Mouse (Mus musculus): ENCODE data around the gene Tarbp2.
A peak's percentile ranks its signal among the peaks of the same experiment; 100 is the strongest.

Gene Tarbp2

DNA sequence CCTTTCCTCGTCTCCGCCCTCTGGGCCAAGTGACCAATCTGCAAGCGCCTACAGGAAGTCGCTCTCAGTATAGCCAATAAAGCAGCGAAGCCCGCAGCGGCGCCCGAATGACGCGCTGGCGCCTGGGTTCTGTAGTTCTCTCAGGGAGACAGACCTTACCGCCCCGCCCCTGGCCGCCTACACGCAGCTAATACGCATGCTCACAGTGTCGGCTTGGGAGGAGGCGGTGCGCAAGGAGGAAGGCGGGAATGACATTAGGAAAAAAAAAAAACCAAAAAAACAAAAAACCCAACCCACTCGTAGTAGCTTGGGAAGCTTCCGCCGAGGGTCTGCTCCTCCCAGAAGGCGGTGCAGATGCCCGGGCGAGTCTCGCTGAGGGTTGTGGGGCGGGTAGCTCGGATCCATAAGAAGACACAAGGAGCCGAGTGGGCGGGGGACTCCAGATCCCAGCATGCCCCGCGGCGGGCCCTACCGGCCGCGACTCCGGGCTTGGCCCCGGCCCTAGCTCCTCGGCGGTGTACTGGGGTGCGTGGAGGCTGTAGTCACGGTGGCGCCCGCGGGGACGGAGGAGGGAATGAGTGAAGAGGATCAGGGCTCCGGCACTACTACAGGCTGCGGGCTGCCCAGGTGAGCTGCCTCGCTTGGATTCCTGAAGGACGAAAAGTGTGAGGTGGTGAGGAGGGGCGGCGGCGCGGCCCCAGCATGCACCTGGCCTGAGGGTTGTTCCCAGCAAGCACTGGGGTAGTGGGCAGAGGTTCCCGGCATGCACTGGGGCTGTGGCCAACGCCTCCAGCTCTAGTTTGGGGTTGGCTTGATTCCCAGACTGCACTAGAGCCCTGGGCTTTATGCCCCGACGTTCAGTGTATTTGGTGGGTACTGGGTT, at the start of gene Tarbp2:
Gene Tarbp2 (plus strand): TSS at position 217 of the 883 bp plus-strand sequence.
- DNase-seq (ENCODE audit: extremely low spot score, low read depth, low spot score): peak; percentile 97

DNA sequence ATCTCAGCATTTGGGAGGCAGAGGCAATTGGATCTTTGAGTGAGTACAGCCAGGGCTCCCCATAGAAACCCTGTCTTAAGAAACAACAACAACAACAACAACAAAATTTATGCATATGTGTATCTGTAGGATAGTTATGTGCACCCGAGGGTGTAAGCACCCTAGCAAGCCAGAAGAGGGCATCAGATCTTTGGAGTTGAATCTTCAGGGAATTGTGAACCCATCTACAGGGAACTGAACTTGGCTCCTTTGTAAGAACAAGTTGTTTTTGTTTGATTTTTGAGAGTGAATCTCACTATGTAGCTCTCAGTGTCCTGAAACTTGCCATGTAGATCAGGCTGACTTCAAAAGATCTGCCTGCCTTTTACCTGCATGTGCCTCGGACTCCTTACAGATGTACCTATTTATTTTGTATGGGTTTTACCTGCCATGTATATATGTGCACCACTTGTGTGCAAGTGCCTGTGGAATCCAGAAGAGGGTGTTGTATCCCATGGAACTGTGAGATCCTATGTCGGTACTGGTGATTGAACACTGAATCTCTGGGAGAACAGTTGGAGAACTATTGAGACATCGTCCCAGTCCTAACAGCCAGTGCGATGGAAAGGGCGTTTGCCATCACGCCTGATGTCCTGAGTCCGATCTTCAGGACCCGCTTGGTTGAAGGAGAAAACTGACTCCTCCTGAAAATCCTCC, 49.2 kb upstream of the Tarbp2 start:
- DNase-seq (ENCODE audit: extremely low spot score, low read depth, low spot score): no peak

DNA sequence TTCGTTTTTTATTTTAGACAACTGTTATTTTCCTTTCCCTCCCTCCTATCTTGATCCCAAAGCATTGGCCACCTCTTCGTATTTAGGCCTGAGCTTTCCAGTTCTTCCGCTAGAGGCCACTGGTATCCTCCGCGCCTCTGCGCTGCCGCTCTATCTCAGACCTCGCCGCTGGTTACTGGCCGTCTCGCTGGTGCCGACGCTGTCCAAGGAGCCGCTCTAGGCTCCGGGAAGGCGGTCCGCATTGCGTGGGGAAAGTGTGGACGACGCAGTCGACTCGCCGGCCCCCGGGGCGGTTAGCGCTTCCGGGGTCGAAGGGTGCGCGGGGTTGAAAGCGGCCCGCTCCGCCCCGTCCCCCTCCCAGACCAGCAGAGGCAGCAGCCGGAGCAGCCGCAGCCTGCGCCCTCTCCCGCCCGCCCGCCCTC, 47.8 kb upstream of the Tarbp2 start, which contains the start of gene Pcbp2:
Gene Pcbp2 (plus strand): TSS at position 357 of the 422 bp plus-strand sequence.
- peak; percentile 87 for DNase-seq (ENCODE audit: extremely low spot score, low read depth, low spot score)

DNA sequence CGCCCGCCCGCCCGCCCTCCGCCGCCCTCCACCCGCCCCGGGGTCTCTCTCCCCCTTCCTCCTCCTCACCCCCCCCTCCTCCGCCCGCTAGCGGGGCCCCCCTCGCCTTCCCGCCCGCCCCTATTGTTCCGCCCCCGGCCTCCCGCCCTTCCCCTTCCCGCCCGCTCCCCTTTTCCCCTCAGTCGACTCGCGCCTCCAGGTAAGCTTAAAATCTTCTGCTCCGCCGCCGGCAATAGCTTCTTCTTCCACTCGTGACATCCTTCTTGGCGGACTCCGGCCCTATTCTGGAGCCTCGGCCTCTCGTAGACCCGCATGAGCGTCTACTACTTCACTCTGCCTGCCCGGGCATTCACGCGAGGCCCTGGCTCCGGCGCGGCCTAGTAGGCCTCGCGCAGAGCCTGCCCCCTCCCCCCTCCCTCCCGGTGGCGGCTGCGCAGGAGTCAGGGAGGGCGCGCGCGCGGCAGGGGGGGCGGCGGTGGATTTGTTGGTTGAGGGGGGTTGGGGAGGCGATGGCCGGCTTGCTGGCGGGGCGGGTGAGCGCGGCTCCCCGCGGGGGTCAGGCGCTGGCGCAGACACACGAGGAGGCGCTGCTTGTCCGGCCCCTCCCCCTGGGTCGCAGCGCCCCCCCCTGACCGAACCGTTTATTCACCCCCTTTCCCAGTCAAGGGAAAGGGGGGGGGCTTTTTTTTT, 47.2 kb upstream of the Tarbp2 start:
- no peak for DNase-seq (ENCODE audit: extremely low spot score, low read depth, low spot score)

DNA sequence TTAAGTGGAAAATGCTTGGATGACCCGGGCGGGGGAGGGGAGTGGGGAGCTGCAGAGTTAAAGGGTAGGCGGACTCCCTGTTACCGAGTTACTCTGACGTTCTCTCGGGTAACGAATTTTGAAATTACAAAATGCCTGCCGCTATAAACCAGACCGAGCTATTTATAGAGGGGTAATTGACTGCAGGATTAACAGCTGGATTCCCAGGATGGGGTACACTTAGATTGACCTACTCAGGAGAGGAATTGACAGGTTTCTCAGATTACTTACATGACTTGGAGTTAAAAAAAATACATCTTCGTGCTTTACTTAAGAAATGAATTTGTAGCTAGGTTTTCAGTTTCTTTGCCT, 46.7 kb upstream of the Tarbp2 start:
- DNase-seq (ENCODE audit: extremely low spot score, low read depth, low spot score): no peak

- DNase-seq (ENCODE audit: extremely low spot score, low read depth, low spot score): no peak
Observed at GRCm38 (mm10) chr15:102471727-102472126, 46.3 kb upstream of the Tarbp2 start.

DNA sequence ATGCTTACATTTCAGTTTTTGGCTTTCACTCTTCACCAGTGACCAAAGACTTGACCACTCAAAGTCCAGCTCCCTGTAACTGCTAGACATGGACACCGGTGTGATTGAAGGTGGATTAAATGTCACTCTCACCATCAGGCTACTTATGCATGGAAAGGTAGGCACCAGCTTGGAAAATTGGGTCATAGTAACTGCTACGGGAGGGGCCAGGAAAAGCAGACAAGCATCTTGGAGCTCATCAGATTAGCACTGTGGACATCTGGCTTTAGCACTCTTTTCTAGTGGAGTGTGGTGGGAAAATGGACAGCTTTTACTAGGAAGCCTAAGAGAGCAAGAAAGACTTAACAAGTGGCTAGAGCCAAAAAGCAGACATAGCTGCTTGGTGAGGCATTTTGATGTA, 44.7 kb upstream of the Tarbp2 start:
- no peak for DNase-seq (ENCODE audit: extremely low spot score, low read depth, low spot score)

DNA sequence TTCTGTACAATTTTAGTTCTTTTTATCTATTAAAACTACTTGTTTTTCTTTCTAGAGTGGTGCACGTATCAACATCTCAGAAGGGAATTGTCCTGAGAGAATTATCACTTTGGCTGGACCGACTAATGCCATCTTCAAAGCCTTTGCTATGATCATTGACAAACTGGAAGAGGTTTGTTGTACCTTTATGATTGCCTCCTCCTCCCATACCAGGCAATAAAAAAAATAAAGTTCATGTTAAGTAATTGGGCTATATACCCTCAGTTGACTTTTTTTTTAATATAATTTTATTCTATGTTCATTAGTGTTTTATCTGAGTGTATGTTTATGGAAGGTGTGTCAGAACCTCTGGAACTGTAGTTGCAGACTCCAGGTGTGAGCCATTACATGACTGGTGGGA, 43.5 kb upstream of the Tarbp2 start:
- DNase-seq (ENCODE audit: extremely low spot score, low read depth, low spot score): no peak

DNA sequence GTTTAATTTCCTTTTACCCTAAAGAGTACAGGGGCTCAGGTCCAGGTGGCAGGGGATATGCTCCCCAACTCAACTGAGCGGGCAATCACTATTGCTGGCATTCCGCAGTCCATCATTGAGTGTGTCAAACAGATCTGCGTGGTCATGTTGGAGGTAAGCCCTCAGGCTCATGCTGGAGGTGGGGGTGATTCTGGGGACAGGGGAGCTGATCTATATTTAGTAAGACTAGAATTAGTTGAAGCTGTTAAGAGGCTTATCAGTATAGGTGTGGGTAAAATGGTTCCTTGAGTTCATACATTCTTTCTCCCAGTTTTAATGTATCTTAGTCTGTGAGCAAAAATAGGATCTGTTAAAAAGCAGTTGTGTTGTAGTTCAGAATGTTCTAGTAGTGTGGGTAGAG, 34.9 kb upstream of the Tarbp2 start:
- no peak for DNase-seq (ENCODE audit: extremely low spot score, low read depth, low spot score)

DNA sequence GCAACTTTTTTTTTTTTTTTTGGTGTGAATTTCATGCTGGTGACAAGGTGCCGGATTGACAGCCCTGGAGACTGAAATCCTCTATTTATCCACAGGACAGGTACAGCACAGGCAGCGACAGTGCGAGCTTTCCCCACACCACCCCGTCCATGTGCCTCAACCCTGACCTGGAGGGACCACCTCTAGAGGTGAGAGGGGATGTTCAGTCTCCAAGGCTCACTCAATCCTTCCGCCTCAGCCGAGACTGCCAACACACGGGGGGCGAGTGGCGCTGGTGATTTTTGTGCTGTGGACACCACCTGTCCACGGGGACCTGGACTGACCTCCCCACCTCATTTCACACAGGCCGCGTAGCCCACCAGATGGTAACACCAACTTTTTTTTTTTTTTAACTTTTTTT, 32.1 kb upstream of the Tarbp2 start:
- no peak for DNase-seq (ENCODE audit: extremely low spot score, low read depth, low spot score)

GRCm38 (mm10) chr15:102487664-102488063, 30.3 kb upstream of the Tarbp2 start:
- DNase-seq (ENCODE audit: extremely low spot score, low read depth, low spot score): no peak

DNA sequence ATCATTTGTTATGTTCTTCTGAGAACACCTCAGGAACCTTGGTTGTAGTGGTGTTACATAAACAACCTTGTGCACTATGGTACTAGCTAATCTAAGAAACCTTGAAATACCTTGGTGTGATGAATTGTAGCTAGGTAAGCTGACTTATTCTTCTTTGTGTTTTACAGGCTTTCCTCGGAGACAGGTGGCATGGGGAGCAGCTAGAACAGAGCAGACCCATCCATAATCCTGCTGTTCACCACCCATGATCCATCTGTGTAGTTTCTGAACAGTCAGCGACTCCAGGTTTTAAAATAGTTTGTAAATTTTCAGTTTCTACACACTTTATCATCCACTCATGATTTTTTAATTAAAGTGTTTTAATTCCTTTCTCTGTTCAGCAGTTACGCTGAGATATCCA, 19.7 kb upstream of the Tarbp2 start:
- DNase-seq (ENCODE audit: extremely low spot score, low read depth, low spot score): no peak

GRCm38 (mm10) chr15:102499370-102499769, 18.6 kb upstream of the Tarbp2 start:
- no peak for DNase-seq (ENCODE audit: extremely low spot score, low read depth, low spot score)

DNA sequence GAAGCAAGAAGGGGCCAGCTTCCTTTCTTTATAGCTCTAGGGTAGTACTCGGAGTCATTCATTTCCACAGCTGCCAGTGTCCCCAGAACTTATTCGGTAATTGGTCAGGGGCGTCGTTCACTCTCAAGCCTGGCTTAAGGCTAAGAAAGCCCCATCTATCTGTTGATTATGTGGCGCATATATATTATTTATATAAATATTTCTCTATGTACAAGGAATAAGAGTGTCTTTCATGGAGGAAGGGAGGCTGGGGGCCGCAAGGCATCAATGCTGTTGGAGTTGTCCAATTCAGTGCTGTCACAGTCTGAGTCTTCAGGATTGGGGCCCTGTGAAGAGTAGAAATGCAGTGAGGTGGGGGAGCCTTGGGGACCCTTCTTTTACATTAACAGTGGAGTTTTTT, 18.1 kb upstream of the Tarbp2 start:
- DNase-seq (ENCODE audit: extremely low spot score, low read depth, low spot score): no peak

DNA sequence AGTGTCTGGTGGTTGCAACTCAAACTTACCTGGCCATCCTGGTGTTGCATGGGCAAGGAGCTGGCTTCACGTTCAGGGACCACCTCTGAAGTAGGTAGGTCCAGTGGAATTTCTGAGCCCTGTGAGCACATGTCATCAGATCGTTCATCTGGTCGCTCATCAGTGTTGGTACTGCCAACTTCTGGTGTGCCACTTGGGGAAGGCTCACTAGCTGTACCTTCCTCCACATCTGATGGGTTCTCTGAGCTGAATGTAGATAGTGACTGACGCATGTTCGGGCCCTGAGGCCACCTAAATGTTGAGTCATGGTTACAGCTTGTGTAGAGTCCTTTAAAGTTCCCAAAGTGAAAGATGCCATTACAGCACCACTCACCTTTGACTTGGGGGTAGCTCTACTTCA, 17.5 kb upstream of the Tarbp2 start:
- no peak for DNase-seq (ENCODE audit: extremely low spot score, low read depth, low spot score)

DNA sequence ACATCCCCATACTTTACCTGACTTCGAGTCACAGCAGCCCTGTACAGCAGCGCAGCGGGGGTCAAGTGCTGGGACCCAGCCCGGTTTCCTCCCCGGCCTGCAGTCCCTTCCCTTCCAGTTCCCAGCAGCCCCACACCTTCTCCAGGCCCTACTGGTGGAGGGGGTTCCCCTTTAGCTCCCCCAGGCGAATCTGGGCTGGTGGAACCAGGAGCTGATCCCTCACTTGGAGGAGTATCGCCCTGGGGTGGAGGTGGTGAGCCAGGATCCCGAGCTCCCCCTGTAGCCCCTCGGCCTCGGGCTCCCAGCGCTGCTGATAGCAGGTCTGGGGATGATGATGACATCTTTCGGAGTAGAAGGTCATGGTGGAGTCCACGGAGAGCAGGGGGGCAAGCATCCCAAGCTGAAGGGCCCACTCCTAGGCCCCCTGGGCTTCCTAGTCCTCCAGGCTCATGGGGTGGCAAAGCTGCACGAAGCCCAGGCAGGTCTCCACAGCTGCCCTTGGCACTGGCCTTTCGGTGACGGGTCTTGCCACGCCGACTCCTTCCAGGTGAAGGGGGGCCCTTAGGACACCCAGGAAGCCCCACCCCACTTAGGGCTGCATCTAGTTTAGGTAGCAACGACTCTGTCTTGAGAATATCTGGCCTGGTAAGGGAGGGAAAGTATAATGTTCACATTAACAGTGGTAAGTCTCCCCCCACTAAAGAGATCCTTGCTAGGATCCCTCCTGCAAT, 16.7 kb upstream of the Tarbp2 start:
- DNase-seq (ENCODE audit: extremely low spot score, low read depth, low spot score): no peak

GRCm38 (mm10) chr15:102502254-102502840, 15.6 kb upstream of the Tarbp2 start:
- DNase-seq (ENCODE audit: extremely low spot score, low read depth, low spot score): no peak

DNA sequence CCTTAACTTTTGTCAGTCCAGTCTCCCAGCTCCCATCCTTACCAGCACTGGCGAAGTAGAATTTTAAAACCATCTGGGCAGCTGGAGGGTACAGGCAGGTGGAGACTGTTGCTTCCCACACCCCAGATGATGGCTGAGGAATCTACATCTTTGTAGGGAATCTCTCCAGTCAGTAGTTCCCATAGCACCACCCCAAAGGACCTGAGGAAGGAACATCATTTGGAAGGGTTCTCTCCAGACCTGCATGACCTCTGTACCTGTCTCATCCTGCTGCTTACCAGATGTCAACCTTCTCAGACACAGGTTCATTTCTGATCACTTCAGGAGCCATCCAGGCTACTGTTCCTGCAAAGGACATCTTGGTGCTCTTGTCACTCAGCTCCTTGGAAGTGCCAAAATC, 14.5 kb upstream of the Tarbp2 start, which contains the start of gene Gm10337:
Gene Gm10337 (plus strand): TSS at position 276 of the 400 bp plus-strand sequence.
- no peak for DNase-seq (ENCODE audit: extremely low spot score, low read depth, low spot score)

DNA sequence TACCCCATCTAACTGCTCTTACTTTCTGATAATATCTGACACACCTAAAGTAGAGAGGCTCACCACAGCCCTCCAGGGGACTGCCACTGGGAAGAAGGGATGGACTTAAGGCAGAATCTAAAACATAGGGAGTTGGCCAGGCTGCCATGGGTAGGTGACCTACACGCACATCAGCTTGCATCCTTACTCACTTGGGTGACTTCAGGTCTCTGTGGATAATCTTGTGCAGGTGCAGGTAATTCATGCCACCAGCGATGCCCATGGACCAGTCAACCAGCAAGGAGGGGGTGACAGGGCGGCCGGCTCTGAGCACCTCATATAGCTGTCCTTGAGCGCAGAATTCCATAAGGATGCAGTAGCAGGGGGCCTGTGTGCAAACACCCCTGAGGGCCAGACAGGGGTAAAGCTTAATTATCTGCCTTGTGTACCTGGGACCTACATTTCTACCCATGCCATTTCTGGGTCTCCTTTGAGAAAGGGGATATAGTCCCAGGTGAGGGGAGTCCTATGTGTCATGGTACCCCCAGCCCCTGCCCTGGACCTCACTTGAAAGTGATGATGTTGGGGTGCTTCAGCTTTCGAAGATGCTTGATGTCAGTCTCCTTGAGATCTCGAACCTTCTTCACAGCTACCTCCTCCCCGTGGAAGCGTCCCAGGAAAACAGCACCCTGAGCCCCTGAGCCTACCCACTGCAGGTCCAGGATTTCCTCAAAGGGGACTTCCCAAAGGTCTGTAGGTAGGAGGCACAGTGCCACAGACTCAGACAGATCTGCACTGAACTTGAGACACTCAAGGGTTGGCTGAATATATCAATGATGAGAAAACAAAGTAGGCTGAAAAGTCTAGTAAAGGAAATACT, 13.8 kb upstream of the Tarbp2 start:
- DNase-seq (ENCODE audit: extremely low spot score, low read depth, low spot score): no peak

All from hindlimb bud, embryonic 11.5 days (tissue).